Mouse (Mus musculus) ES-E14 (cell line): ENCODE measurements at regions not wholly inside any gene's neighbourhood (a gene's known extent, or its start where the extent isn't known, plus 50 kb on each side); places are given as distances from the start of the nearest gene placed in this dataset.

ENCODE experiments used
- MAFK ChIP-seq: IDR thresholded peaks from 2 replicates; pipeline ENCODE4 v1.6.1; 2014; ENCODE audit warnings: mild to moderate bottlenecking, low read depth, low read length, inconsistent platforms; ENCODE audit not compliant: insufficient read depth
- ZNF384 ChIP-seq: IDR thresholded peaks from 2 replicates; pipeline ENCODE4 v1.6.1; 2012; ENCODE audit warnings: low read depth, low read length, inconsistent platforms

DNA sequence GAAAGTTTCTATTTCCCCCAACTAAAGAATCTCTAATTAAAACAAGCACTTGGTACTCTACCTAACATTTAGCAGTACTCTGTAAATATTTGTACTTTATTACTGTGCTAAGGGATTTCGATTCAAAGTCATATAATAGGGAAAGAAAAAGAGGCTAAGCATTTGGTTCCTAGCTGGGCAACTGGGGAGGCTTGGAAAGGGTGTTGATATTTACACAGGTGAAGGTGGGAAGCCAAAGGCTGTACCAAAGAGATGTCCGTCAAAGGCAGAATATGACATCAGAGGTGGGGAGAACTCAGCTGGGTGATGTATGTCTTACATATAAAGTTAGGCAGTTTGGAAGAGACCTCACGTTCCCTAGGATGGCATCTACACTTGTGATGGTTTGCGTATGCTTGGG lies 278.9 kb upstream of the Slc30a5 start:
- TF ChIP-seq MAFK = no peak
- no peak for TF ChIP-seq ZNF384
